Mouse (Mus musculus) right cerebral cortex, postnatal 36 days (tissue): ENCODE measurements at regions not wholly inside any gene's neighbourhood (a gene's known extent, or its start where the extent isn't known, plus 50 kb on each side); places are given as distances from the start of the nearest gene placed in this dataset.

Experiments used
- DNase-seq, 2 experiments: peaks; one replicate each; pipeline ENCODE4 v3.0.0; 2022; ENCODE audit warnings: low spot score in 2 of 2, mixed read lengths in 1 of 2

DNA sequence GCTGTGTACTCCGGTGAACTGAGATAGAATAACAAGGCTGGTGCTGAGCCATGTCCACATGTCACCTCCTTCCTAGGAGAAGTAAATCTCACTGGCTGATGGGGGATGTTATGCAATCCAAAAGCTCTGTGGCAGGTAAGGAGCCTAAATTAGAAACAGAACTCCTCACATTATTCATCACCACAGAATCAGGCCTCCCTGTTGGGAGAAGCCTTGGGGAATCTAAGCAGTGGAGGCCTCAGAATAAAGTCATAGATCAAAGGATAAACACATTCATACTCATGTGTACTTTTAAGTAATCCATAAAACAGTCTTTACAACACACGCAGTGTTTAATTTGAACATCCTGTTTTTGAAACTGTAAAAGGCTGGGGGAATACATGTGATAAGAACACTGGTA lies 1318.7 kb downstream of the Slc22a22 start:
- no peak for DNase-seq

DNA sequence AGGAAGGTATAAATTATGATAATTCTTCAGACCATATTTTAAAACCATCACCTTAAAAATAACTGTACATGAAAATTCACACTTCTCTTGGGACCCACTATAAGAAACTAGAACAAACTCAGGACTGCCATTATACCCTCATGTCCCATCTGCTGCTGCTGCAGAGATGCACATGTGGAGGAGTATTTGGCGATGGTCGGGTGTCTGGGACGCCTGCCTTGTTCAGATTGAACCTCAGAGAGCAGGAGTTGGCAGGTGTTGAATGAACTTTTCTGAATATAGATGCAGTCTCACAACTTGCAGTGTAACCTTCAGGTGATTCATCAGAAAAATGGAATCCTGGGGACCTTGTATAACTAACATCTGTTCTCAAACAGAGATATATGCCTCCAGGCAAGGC lies 1338.0 kb downstream of the Slc22a22 start:
- DNase-seq = peak; percentile 11 to 20

DNA sequence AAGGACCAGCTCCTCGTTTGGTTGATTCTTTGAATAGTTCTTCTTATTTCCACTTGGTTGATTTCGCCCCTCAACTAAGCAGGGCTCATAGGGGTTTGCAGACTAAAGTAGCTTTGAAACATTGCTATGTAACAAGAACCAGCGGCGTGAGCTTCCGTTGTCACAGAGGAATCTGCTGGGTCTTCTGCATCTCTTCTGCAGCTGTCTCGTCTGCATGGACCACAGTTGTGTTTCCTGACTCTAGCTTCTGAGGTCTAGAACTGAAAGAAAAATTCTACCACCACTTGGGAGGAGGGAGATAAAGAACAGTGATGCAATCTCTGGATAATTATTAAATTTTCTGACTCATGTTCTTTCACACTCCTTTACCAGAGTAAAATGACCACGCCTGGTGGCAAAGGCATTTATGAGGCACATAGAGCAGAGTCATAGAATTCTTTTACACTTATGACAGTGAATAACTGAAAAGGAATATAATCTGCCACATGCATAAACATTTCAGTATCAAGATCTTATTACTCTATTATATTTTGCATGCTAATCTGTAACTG lies 1340.9 kb downstream of the Slc22a22 start:
- DNase-seq = no peak

DNA sequence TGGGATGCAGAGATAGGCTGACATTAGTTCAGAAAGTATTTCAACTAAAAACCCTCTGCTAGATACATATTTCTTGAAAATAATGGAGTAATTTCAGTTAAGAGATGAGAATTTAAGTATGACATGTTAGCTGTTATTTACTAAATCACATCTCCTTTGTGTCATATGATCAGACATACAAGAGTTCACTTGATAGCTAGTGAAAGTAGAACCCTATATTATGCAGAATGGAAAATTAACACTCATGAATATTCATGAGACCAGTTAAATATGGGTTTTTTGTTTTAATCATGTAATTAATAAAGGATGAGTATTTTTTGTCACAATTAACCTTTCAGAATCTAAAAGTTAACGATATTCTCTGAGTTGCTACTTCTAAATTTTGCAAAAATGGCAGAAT lies 1349.4 kb downstream of the Slc22a22 start:
- no peak for DNase-seq

DNA sequence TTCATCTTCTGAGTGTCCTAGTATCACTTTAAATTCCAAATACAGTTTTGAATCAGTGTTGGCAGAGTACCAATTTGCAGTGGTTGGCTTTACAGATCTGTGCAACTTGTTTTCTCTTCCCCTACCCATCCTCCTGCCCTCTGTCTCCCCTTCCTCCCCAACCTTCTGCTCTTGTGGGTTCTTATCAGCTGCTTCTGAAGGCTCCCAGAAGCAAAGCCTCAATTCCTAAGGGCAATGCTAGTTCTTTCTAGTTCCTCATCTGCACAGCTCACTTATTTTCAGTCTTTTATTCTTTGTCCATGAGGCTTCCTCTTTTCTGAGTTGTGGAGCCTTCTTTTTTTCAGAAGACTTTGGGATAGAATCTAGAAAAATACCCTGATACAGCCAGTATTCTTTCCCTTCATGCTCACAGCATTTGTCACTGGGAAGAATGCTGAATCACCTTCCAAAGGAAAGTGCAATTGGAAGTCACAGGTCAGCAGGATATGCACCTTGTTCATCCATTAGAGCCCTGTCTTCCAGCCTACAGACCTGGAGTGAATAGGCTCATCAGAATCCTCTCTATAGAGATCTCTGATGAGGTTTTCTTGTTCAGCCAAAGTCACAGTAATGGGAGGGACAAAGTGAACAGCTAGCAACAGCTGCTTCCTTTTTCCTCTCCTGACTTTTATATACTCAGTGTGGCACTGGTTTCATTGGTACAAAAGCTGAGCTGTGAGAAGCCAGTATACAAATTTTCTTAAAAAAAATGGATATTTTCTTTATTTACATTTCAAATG lies 1357.9 kb downstream of the Slc22a22 start:
- no peak for DNase-seq

DNA sequence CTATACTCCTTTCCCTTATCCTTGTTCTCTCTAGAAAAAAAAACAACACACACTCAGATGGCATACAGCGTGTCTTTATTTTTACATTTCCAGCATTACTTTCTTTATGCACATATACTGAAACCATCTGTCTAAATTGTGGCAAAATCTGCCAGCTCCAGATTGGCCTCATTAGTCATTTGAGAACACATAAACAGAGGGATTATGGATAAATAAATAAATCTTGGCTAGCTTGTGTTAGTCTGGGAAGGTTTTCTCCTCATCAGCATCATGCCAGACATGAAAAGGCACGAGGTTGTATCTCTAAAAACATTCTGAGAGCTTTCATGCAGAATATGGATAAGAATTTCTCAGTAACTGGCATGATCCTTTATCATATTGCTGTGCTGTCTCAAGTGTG lies 1369.1 kb downstream of the Slc22a22 start:
- no peak for DNase-seq

DNA sequence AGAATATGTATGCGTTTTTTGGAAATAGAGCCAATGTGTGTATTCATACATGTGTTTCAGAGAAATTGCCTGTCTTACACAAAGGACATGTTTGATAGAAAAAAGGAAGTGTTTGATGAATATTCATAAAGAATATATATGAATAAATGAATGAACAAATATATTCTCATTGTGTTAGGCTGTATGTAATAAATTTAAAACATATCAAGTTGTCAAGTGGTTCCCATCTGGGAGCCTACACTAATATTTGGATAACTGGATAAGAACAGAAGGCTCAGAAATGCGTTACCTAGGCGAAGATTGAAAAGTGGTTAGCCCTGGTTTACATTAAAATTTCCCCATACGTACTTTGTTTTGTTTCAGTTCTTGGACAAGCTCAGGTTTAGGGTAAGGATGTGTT lies 1369.7 kb downstream of the Slc22a22 start:
- no peak for DNase-seq

DNA sequence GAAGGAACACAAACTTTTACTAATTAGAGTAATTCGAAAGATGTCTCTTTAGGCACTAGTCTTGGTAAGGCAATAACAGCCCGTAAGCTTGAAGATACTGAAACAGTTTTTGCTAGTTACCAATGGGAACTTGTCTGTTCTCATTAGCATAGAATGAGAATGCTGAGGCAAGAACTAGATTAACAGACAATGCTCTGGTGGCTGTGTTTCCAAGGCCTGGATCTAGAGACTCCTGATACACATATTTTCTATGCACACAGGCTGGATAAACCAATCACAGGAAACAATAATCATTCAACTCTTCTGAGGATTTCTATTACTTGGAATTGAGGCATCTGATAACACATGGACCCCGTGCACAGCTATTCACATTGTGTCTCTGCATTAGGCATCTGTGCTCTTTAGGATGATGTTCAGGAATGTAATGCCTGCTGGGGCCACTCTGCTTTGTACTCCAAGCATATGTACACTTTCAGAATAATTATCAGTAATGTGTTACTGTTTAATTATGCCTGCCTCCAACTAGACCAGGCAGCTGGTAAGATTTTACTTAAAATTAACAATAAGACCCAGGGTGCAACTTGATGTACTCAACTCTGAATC lies 1377.2 kb downstream of the Slc22a22 start:
- no peak for DNase-seq

DNA sequence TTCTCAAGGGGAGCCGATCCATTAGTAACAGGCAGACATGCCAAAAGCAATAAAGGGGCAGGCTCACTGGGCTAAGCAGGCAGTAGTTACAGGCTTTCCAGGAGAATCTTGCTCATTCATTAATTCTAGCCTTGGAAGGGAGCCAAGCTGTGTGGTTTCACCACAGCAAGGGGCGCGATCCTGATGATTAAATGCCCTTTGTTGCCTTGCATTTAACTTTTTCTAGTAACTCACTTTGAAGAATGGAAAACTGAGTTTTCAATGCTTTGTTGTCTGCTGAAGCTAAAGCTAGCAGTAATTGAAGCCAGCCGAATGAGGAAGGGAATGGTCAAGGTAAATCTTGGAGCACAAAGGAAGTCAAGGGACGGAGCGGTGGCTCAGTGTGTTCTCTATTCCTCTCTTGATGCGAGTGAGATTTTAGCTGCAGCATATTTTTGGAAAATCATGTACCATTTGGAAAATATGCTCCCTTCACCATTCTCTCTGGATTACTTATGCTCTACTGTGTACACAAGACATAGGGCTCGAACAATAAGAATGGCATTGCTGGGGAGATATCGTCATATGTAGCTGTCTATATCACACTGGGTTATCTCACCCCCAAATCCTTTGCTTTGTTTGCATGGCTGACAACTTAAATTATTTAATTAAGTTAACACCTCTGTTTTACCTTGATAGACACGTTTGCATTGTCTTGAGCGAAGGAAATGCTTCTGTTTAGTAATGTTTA lies 1399.4 kb downstream of the Slc22a22 start:
- no peak for DNase-seq

DNA sequence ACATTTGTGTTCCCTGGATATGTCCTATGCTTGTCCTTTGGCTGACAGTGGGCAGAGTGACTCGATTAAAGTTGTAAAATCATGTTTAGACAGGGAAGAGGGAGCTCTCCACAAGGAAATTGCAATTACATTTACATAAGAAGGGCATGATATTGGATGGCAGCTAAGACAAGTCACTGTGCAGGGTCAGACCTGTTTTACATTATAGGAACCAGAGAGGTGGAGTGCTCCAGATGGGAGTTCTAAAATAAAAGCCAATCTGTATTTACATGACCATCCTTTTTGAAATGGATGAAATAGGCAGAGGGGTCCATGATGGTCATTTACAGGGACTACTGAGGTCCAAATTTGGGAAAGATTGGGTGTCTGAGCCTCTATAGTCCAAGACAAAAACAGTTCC lies 1400.3 kb downstream of the Slc22a22 start:
- no peak for DNase-seq

DNA sequence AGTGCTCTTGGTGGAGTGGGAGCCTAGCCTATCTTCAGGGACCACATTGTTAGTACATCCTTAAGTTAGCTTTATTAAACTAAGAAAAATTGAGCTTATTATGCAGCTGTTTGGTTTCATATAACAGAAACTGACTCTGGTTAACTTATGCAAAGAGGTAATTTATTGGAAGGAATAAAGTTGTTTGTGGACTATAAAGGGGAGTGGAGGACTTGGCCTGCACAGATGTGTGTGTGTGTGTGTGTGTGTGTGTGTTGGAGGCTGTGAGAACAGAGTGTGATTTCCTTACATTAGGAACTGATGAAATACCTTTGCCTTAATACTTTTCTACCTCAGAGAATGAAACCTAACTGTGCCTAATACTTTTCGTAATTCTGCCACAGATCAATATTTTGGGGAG lies 1400.7 kb downstream of the Slc22a22 start:
- no peak for DNase-seq

DNA sequence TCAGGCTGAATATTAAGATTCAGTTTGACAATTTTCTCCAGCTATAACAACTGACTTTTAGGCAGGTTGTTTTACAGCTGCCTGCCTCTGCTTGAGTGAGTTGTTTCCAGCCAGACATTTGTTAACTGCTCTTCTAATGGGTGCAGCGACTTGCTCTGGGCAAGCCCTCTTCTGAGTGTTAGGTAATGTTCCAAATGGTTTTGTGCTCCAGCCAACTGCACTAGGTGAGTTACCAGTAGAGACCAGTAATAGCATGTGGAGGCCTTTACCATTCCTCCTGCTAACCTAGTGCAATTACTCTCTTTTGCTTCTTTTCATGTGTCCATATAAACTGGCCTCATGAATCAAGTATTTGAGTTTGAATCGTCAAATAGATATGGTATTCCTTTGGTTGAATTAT lies 1407.9 kb downstream of the Slc22a22 start:
- DNase-seq = no peak

DNA sequence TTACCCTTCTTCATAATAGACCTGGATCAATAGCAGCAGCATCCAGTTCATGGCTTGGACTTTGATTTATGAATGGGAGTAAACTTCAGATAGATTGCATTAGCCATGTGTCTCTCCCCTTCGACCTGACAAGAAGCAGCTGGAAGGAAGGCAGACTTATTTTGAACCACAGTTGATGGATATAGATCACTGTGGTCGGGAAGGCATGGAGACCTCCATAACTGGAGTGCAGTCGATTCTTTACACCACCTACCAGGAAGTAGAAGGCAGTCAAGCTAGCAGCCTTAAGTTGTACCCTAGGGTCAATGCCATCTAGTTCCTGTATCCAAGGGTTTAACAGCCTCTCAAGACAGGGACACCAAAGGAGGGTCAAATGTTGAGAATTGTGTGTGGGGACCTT lies 1410.2 kb downstream of the Slc22a22 start:
- no peak for DNase-seq

DNA sequence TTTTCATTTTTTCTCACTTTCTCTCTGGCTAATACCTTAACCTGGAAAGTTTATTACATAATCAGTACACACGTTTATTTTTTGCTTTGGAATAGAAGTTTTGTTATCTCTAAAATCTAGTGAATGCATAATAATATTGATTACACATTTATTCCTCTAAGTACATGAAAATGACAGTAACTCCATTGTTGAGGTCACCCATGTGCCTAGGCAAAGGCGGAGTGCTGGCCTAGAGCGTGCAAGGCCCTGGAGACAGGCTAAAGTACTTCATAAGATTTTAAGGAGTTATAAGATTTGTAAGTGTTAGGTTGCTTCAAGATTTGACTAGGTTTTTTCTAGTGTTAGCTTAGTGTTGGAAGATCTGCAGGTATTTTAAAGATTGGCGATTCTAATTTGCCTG lies 1410.9 kb downstream of the Slc22a22 start:
- DNase-seq = no peak

DNA sequence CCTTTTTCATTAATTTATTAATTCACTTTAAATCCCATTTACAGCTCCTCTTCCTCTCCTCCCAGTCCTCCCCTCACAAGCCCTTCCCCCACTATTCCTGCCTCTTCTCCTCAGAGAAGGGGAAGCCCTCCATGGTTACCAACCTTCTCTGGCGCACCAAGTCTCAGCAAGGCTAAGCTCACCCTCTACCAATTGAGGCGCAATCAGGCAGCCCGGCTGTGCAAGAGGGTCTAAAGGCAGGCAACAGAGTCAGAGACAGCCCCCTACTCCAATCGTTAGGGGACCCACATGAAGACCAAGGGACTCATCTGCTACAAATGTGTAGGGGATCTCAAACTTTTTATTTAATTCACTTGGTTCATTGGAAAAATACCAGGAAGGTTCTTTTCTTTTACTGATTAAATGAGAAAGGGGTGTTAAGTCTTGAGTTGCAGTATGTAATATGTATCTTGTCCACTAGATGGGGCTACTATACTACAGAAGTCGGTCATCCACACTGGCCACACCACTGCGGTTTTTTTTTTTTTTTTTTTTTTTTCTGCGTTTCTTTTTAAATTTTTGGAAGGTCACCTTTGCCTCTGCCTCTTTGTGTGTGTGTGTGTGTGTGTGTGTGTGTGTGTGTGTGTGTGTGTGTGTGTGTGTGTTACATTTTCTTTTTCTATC lies 1411.4 kb downstream of the Slc22a22 start:
- no peak for DNase-seq

DNA sequence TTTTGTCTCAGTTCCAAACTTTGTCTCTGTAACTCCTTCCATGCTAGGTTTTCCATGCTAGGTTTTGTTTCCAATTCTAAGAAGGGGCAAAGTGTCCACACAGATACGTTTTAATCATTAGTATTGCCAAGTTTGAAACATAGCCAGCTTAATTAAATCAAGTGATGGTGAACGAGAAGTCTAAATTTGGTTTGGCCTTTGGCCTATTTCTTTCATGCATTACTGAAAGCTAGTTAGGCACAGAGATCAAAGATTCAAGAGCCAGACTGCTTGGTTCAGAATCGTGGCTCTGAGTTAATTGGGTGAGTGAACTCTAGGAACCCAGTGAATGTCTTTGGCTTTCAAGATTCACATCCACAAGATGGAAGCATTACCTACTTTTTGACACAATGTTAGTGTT lies 1414.8 kb downstream of the Slc22a22 start:
- DNase-seq = no peak

DNA sequence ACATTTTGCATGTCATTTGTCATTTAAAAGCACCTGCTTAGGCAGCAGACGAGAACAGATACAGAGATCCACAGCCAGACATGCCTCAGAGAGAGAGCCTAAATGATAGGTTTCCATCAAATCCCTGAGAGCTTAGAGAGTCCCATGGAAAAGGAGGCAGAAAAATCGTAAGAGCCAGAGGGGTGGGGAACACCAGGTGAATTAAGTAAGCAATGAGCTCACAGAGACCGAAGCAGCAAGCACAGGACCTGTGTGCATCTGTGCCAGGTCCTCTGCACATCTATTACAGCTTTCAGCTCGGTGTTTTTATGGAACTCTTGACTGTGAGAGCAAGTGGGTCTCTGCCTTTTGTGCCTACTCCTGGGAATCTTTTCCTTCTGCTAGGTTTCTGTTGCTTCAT lies 1416.1 kb downstream of the Slc22a22 start:
- DNase-seq = no peak

DNA sequence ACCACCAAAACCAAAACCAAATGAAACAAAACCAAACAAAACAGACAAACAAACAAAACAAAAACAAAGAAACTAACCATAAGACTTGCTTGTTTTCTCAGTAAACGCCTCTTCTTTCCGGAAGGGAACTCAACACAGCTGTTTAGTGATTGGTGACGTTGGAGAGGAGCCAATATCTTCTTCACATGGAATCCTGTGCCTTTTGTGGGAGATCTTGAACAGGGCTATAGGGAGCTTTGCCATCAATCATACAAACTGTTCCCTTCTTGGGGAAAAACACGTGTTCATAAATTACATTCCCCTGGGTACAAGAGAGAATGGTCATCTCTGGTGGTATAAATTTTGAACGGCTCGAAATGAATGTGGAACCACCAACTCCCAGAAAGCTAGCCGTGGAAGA lies 1426.7 kb downstream of the Slc22a22 start:
- DNase-seq = no peak

DNA sequence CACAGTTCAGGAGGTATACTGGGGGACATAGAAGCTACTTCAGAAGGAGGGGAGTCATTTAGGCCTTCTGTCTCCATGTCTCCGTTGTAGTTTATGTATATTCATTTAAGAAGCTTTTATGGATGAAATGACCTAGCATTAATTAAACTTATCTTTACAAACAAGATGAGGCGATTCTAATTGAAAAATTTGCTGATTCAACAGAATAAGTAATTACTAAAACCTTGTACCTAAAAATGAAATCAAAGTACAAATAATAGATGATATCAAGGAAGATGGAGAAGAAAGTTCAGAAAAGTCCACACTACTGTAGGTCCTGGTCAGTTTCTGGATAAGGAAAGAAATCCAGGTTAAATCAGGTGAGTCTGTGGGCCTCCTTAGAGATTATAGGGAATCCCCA lies 1429.6 kb downstream of the Slc22a22 start:
- DNase-seq = no peak

DNA sequence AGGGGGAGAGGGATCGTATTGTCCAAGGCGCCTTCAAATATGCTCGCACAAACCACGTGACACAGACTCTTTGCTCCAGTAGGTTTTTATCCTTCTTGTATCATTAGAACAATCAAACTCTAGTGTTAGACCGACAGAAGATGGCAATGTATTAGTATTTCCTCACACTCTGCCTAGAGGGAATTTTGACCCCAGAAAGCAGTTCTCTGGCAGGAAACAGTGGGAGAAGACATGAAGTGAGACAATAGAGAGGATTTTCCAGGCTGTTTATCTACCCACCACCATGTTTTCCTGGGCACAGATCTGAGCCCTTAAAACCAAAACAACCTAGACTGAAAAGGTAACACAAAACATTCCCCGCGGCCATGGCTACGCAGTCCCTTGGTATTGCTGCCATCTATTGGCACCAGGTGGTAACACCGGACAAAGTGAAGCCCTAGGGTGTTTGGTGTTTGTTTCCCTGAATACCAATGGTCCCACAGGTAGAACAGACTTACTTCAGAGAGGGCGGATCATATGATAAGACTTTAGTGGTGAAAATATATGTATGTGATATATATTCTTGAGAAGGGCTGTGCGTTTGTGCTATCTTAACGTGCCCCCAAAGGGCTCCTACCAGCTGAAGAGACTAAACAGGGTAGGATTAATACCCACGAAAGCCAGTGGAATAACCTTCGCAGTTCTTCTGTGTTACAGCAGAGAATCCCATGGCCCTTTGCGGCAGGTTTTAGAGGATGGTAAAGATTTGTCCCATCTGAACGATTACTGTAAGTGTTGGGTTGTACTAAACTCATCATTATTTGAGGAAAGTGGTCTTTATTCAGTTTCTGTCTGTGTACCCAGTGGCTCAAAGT lies 1430.5 kb downstream of the Slc22a22 start:
- DNase-seq = peak; percentile 31 to 40
